Mouse (Mus musculus) kidney, adult 2 months (tissue): ENCODE measurements around the gene Soga1.
A peak's percentile ranks its signal among the peaks of the same experiment; 100 is the strongest.

Source experiments
- CTCF ChIP-seq: fragments of 200-500 bp; conservative IDR thresholded peaks from 2 replicates; pipeline ENCODE4 v1.5.1; 2011; ENCODE audit warnings: low read depth, mild to moderate bottlenecking, control low read depth, low read length, moderate library complexity, mixed read lengths; ENCODE audit not compliant: insufficient read depth, insufficient read length
- POLR2A ChIP-seq: fragments of 200-500 bp; IDR thresholded peaks from one replicate; pipeline ENCODE4 v1.6.1; 2011; ENCODE audit warnings: low read depth, low read length, control low read depth

- TF ChIP-seq CTCF = peak; percentile 86
- no peak for TF ChIP-seq POLR2A
Observed at GRCm38 (mm10) chr2:157030804-157031203, 48.2 kb downstream of the Soga1 start.
